Mouse (Mus musculus) bone marrow, adult 2 months (tissue): ENCODE results near the gene Slc43a3. TPM values are rescaled to one million over a fixed set of nuclear protein-coding genes. Genes with fewer than 3 reads are reported as not detected.
A peak's percentile ranks its signal among the peaks of the same experiment; 100 is the strongest.

Experiments used
- H3K27ac ChIP-seq: fragments of 200-500 bp; 2 replicates; pipeline ENCODE4 v1.5.1; 2012; ENCODE audit warnings: low read depth, mild to moderate bottlenecking, control low read depth, inconsistent platforms, low read length; ENCODE audit not compliant: control insufficient read depth, poor library complexity, insufficient read depth
- H3K4me1 ChIP-seq: fragments of 200-500 bp; 2 replicates; pipeline ENCODE4 v1.6.1; 2011; ENCODE audit warnings: low read length; ENCODE audit not compliant: control insufficient read depth, insufficient read depth
- H3K4me3 ChIP-seq: fragments of 200-500 bp; replicated peaks from 2 replicates; pipeline ENCODE3; 2011; ENCODE audit warnings: mild to moderate bottlenecking, low read depth, low read length, control low read depth; ENCODE audit not compliant: control insufficient read depth
- CTCF ChIP-seq: fragments of 200-500 bp; IDR thresholded peaks from 2 replicates; pipeline ENCODE4 v1.5.1; 2011; ENCODE audit warnings: low read length, control low read depth; ENCODE audit not compliant: control insufficient read depth, insufficient read depth
- POLR2A ChIP-seq: fragments of 200-500 bp; IDR thresholded peaks from 2 replicates; pipeline ENCODE4 v1.6.1; 2011; ENCODE audit warnings: low read depth, mild to moderate bottlenecking, control low read depth, low read length, borderline replicate concordance; ENCODE audit not compliant: control insufficient read depth
- WGBS: fragments of 180-500 bp; shearing (Covaris S2); methylation state at CpG from one replicate; pipeline ENCODE4 v1.1.7; 2018; 5-methylcytosine and 5-hydroxymethylcytosine counted together
- polyA plus RNA-seq: library from polyadenylated mRNA; stranded (reverse); fragments of >200 nt; gene quantifications from 2 replicates; pipeline ENCODE4 v1.2.4, GENCODE M21; 2011; ENCODE audit warnings: low replicate concordance; ENCODE audit not compliant: missing spikeins, insufficient read depth, insufficient read length

Gene Slc43a3
- polyA plus RNA-seq, 1 experiment: 90.6 TPM

- H3K4me3 ChIP-seq: no peak overlapping the region
- peaks cover 5% of the 10 kb centered on the region; the same call in 1 of the 2 replicates for H3K4me1 ChIP-seq
- no peak for TF ChIP-seq POLR2A
- TF ChIP-seq CTCF: no peak
- H3K27ac ChIP-seq: no peak overlapping the region
- WGBS: 4% methylated on average over 7 of the region's 7 CpGs
Observed at GRCm38 (mm10) chr2:84930186-84930585, 6.2 kb upstream of the Slc43a3 start.

- TF ChIP-seq CTCF (no peak), POLR2A (no peak)
- H3K4me3 ChIP-seq: no peak overlapping the region
- WGBS: 47% methylated on average over 8 of the region's 8 CpGs
- H3K27ac ChIP-seq: no peak overlapping the region
- H3K4me1 ChIP-seq: peaks cover 9% of the 10 kb centered on the region
Observed at GRCm38 (mm10) chr2:84933992-84934648, 2.3 kb upstream of the Slc43a3 start.

- Histone ChIP-seq H3K27ac (no peak overlapping the region), H3K4me1 (peaks cover 9% of the 10 kb centered on the region), H3K4me3 (no peak overlapping the region)
- TF ChIP-seq POLR2A: no peak
- TF ChIP-seq CTCF: no peak
- WGBS: 73% methylated on average over 4 of the region's 4 CpGs
Observed at GRCm38 (mm10) chr2:84934649-84935007, 1.8 kb upstream of the Slc43a3 start.

GRCm38 (mm10) chr2:84935065-84935464, 1.3 kb upstream of the Slc43a3 start:
- peaks cover 8% of the 10 kb centered on the region for H3K4me1 ChIP-seq
- WGBS: 83% methylated on average over 5 of the region's 5 CpGs
- no peak overlapping the region for H3K4me3 ChIP-seq
- H3K27ac ChIP-seq: no peak overlapping the region
- no peak for TF ChIP-seq CTCF
- no peak for TF ChIP-seq POLR2A

- Histone ChIP-seq H3K4me3 (peak overlapping the region; percentile 79), H3K4me1 (peaks cover 6% of the 10 kb centered on the region), H3K27ac (peak overlapping the region; percentile 97)
- TF ChIP-seq CTCF (no peak), POLR2A (no peak)
- 12% methylated on average over 3 of the region's 3 CpGs for WGBS
Observed at GRCm38 (mm10) chr2:84937491-84938150, 1.2 kb downstream of the Slc43a3 start.

- WGBS: 10% methylated on average over 5 of the region's 5 CpGs
- peak; percentile 89 for TF ChIP-seq POLR2A
- no peak for TF ChIP-seq CTCF
- Histone ChIP-seq H3K27ac (peak overlapping the region; percentile 97), H3K4me3 (peak overlapping the region; percentile 79), H3K4me1 (peaks cover 6% of the 10 kb centered on the region)
Observed at GRCm38 (mm10) chr2:84938249-84938946, 2.0 kb downstream of the Slc43a3 start.

GRCm38 (mm10) chr2:84939306-84939705, 2.9 kb downstream of the Slc43a3 start:
- peak overlapping the region; percentile 39 for H3K4me3 ChIP-seq
- WGBS: 40% methylated on average over 3 of the region's 3 CpGs
- peak overlapping the region; percentile 65; the same call in 1 of the 2 replicates for H3K27ac ChIP-seq
- TF ChIP-seq CTCF (no peak), POLR2A (no peak)
- peaks cover 6% of the 10 kb centered on the region for H3K4me1 ChIP-seq

GRCm38 (mm10) chr2:84939711-84940110, 3.3 kb downstream of the Slc43a3 start:
- TF ChIP-seq CTCF (no peak), POLR2A (no peak)
- Histone ChIP-seq H3K4me1 (peaks cover 6% of the 10 kb centered on the region), H3K4me3 (peak overlapping the region; percentile 39), H3K27ac (peak overlapping the region; percentile 65)
- WGBS: 73% methylated on average over 6 of the region's 6 CpGs

GRCm38 (mm10) chr2:84941332-84941731, 5.0 kb downstream of the Slc43a3 start:
- no peak overlapping the region for H3K4me3 ChIP-seq
- 42% methylated on average over 2 of the region's 2 CpGs for WGBS
- TF ChIP-seq POLR2A: no peak
- no peak for TF ChIP-seq CTCF
- H3K4me1 ChIP-seq: peaks cover 6% of the 10 kb centered on the region
- no peak overlapping the region for H3K27ac ChIP-seq
